Mouse (Mus musculus) forebrain, postnatal 0 days (tissue): ENCODE measurements around the gene Arl6. TPM values are rescaled to one million over a fixed set of nuclear protein-coding genes. Genes with fewer than 3 reads are reported as not detected.
A peak's percentile ranks its signal among the peaks of the same experiment; 100 is the strongest.

Experiments used
- ATAC-seq: fragments of 200-750 bp; cut with Nextera tagmentation; 2 replicates; pipeline ENCODE4 v1.8.0; 2017; ENCODE audit warnings: mild to moderate bottlenecking, moderate library complexity
- DNase-seq: peaks from one replicate; pipeline ENCODE4 v3.0.0-alpha.2; 2015
- H3K27ac ChIP-seq: fragments of 300-500 bp; sonication (generic); 2 replicates; pipeline ENCODE4 v1.5.1; 2014; ENCODE audit warnings: low read depth, mild to moderate bottlenecking, antibody characterized with exemption, low read length, moderate library complexity, mixed read lengths
- H3K27me3 ChIP-seq: fragments of 300-500 bp; sonication (generic); 2 replicates; pipeline ENCODE4 v1.6.1; 2014; ENCODE audit warnings: mild to moderate bottlenecking, low read length, mixed read lengths; ENCODE audit not compliant: insufficient read depth
- H3K36me3 ChIP-seq: fragments of 300-500 bp; sonication (generic); 2 replicates; pipeline ENCODE4 v1.6.1; 2014; ENCODE audit warnings: mild to moderate bottlenecking, moderate library complexity; ENCODE audit not compliant: insufficient read depth
- H3K4me1 ChIP-seq: fragments of 300-500 bp; sonication (generic); 2 replicates; pipeline ENCODE4 v1.6.1; 2014; ENCODE audit warnings: antibody characterized with exemption; ENCODE audit not compliant: insufficient read depth
- H3K4me2 ChIP-seq: fragments of 300-500 bp; sonication (generic); 2 replicates; pipeline ENCODE4 v1.6.1; 2014; ENCODE audit warnings: low read depth, mild to moderate bottlenecking, moderate library complexity
- H3K4me3 ChIP-seq: fragments of 300-500 bp; sonication (generic); 2 replicates; pipeline ENCODE4 v1.5.1; 2014; ENCODE audit warnings: low read depth, low read length, mixed read lengths
- H3K9ac ChIP-seq: fragments of 300-500 bp; sonication (generic); 2 replicates; pipeline ENCODE4 v1.6.1; 2014; ENCODE audit warnings: mild to moderate bottlenecking
- H3K9me3 ChIP-seq: fragments of 300-500 bp; sonication (generic); 2 replicates; pipeline ENCODE4 v1.6.1; 2016; ENCODE audit warnings: low read length
- CTCF ChIP-seq: sonication (generic); IDR thresholded peaks from 2 replicates; pipeline ENCODE4 v1.5.1; 2016; ENCODE audit warnings: antibody characterized with exemption, control low read depth, low read depth
- WGBS: fragments of 180-500 bp; shearing (Covaris S2); extraction: QIAGEN DNeasy Blood & Tissue Kit; methylation state at CpG from one replicate; pipeline ENCODE4 v1.1.7; 2014; 5-methylcytosine and 5-hydroxymethylcytosine counted together
- polyA plus RNA-seq: library from polyadenylated mRNA; unstranded; fragments of >200 nt; fragmentation: Nextera tagmentation; extraction: Ambion mirVana; gene quantifications from 2 replicates; pipeline ENCODE4 v1.2.1, GENCODE M21; 2015
- total RNA-seq: library from RNA; depleted of rRNA; stranded (reverse); fragments of >200 nt; gene quantifications from 2 replicates; pipeline ENCODE4 v1.2.3, GENCODE M21; 2014; rRNA removed

Arl6 gene
- total RNA-seq (37.3 and 47.7 TPM in 2 replicates), polyA plus RNA-seq (64.6 and 65.3 TPM in 2 replicates)

GRCm38 (mm10) chr16:59639102-59639691 is at the start of gene Arl6:
Gene Arl6, minus strand, starts transcription at chr16:59639391.
- WGBS: 1% methylated on average over 46 of the region's 46 CpGs
- H3K36me3 ChIP-seq: no peaks in the 10 kb centered on the region
- peak within 1 kb of the TSS; percentile 98 for H3K27ac ChIP-seq
- H3K9ac ChIP-seq: peak within 1 kb of the TSS; percentile 70
- no peak for TF ChIP-seq CTCF
- H3K4me1 ChIP-seq: 0 out of 2 replicates have a peak, but pooled peaks cover 2% of the 10 kb centered on the region
- H3K9me3 ChIP-seq: no peaks in the 10 kb centered on the region
- ATAC-seq (peak; percentile 97), DNase-seq (peak; percentile 98)
- peak within 1 kb of the TSS; percentile 62 for H3K4me3 ChIP-seq
- peak within 1 kb of the TSS; percentile 72 for H3K4me2 ChIP-seq
- no peaks in the 10 kb centered on the region for H3K27me3 ChIP-seq

GRCm38 (mm10) chr16:59685135-59685534 is 45.9 kb upstream of the Arl6 start:
- H3K9me3 ChIP-seq: no peaks in the 10 kb centered on the region
- no peak overlapping the region for H3K27ac ChIP-seq

GRCm38 (mm10) chr16:59683434-59683833 is 44.2 kb upstream of the Arl6 start:
- ATAC-seq (peak; percentile 95), DNase-seq (peak; percentile 92)
- Histone ChIP-seq H3K9me3 (no peaks in the 10 kb centered on the region), H3K9ac (no peak overlapping the region), H3K4me3 (no peak overlapping the region), H3K36me3 (no peaks in the 10 kb centered on the region), H3K4me1 (no peaks in the 10 kb centered on the region), H3K27me3 (no peaks in the 10 kb centered on the region), H3K4me2 (peak overlapping the region; percentile 24; the same call in 1 of the 2 replicates), H3K27ac (no peak overlapping the region)
- under 1% methylated on average over 8 of the region's 8 CpGs for WGBS
- TF ChIP-seq CTCF: peak; percentile 98

More at GRCm38 (mm10) chr16:59685135-59685534, 45.9 kb upstream of the Arl6 start:
- DNase-seq (no peak), ATAC-seq (no peak)
- TF ChIP-seq CTCF: no peak
- no peak overlapping the region for H3K9ac ChIP-seq
- H3K4me1 ChIP-seq: no peaks in the 10 kb centered on the region
- H3K4me3 ChIP-seq: no peak overlapping the region
- H3K27me3 ChIP-seq: no peaks in the 10 kb centered on the region
- WGBS: 64% methylated on average over 5 of the region's 5 CpGs
- H3K36me3 ChIP-seq: no peaks in the 10 kb centered on the region
- no peak overlapping the region for H3K4me2 ChIP-seq

- H3K27me3 ChIP-seq: no peaks in the 10 kb centered on the region
- no peak overlapping the region for H3K4me2 ChIP-seq
- 84% methylated on average over 8 of the region's 8 CpGs for WGBS
- no peaks in the 10 kb centered on the region for H3K4me1 ChIP-seq
- H3K27ac ChIP-seq: no peak overlapping the region
- DNase-seq (no peak), ATAC-seq (no peak)
- H3K36me3 ChIP-seq: no peaks in the 10 kb centered on the region
- no peak overlapping the region for H3K9ac ChIP-seq
- no peak overlapping the region for H3K4me3 ChIP-seq
- H3K9me3 ChIP-seq: no peaks in the 10 kb centered on the region
- TF ChIP-seq CTCF: no peak
Measured at GRCm38 (mm10) chr16:59682216-59682891, 43.2 kb upstream of the Arl6 start.

GRCm38 (mm10) chr16:59666938-59667337 is 27.7 kb upstream of the Arl6 start:
- DNase-seq (no peak), ATAC-seq (no peak)
- H3K9me3 ChIP-seq: no peaks in the 10 kb centered on the region
- no peak overlapping the region for H3K9ac ChIP-seq
- H3K4me2 ChIP-seq: no peak overlapping the region
- no peak overlapping the region for H3K27ac ChIP-seq
- no peaks in the 10 kb centered on the region for H3K4me1 ChIP-seq
- no peaks in the 10 kb centered on the region for H3K36me3 ChIP-seq
- H3K4me3 ChIP-seq: no peak overlapping the region
- no peaks in the 10 kb centered on the region for H3K27me3 ChIP-seq
- no peak for TF ChIP-seq CTCF
- WGBS: 84% methylated on average over 2 of the region's 2 CpGs

GRCm38 (mm10) chr16:59643766-59644165 is 4.6 kb upstream of the Arl6 start:
- no peak overlapping the region for H3K9ac ChIP-seq
- 45% methylated on average over 2 of the region's 2 CpGs for WGBS
- DNase-seq (no peak), ATAC-seq (no peak)
- H3K4me1 ChIP-seq: no peaks in the 10 kb centered on the region
- no peak overlapping the region for H3K27ac ChIP-seq
- H3K4me2 ChIP-seq: no peak overlapping the region
- no peaks in the 10 kb centered on the region for H3K27me3 ChIP-seq
- H3K36me3 ChIP-seq: no peaks in the 10 kb centered on the region
- H3K4me3 ChIP-seq: no peak overlapping the region
- TF ChIP-seq CTCF: no peak
- H3K9me3 ChIP-seq: no peaks in the 10 kb centered on the region

GRCm38 (mm10) chr16:59639985-59640384 is 794 bp upstream of the Arl6 start:
- no peaks in the 10 kb centered on the region for H3K9me3 ChIP-seq
- ATAC-seq (no peak), DNase-seq (no peak)
- H3K27ac ChIP-seq: no peak overlapping the region
- no peaks in the 10 kb centered on the region for H3K27me3 ChIP-seq
- H3K9ac ChIP-seq: no peak overlapping the region; the same call in 1 of the 2 replicates
- peak overlapping the region; percentile 62; the same call in 1 of the 2 replicates for H3K4me3 ChIP-seq
- no peak for TF ChIP-seq CTCF
- H3K4me2 ChIP-seq: peak overlapping the region; percentile 72
- H3K4me1 ChIP-seq: 0 out of 2 replicates have a peak, but pooled peaks cover 2% of the 10 kb centered on the region
- H3K36me3 ChIP-seq: no peaks in the 10 kb centered on the region
- WGBS: 86% methylated on average over 3 of the region's 3 CpGs
